Mouse (Mus musculus) liver, embryonic 12.5 days (tissue): ENCODE data around the gene Adat3. TPM values are rescaled to one million over a fixed set of nuclear protein-coding genes. Genes with fewer than 3 reads are reported as not detected.
"Not testable (repeated sequence)": the region's sequence is repeated elsewhere in the genome, so short reads cannot be mapped to it uniquely, and the experiment has no call there.

Source experiments
- ATAC-seq: fragments of 200-750 bp; cut with Nextera tagmentation; 2 replicates; pipeline ENCODE4 v1.8.0; 2017; ENCODE audit warnings: moderate number of reproducible peaks, mild to moderate bottlenecking, moderate library complexity
- H3K27ac ChIP-seq: fragments of 300-500 bp; sonication (generic); 2 replicates; pipeline ENCODE4 v1.5.1; 2016; ENCODE audit warnings: mild to moderate bottlenecking
- H3K27me3 ChIP-seq: fragments of 300-500 bp; sonication (generic); replicated peaks from 2 replicates; pipeline ENCODE4 v1.6.1; 2016; ENCODE audit warnings: mild to moderate bottlenecking, moderate library complexity
- H3K36me3 ChIP-seq: fragments of 300-500 bp; sonication (generic); 2 replicates; pipeline ENCODE4 v1.6.1; 2016; ENCODE audit warnings: mild to moderate bottlenecking, moderate library complexity
- H3K4me1 ChIP-seq: fragments of 300-500 bp; sonication (generic); 2 replicates; pipeline ENCODE4 v1.6.1; 2016
- H3K4me2 ChIP-seq: fragments of 300-500 bp; sonication (generic); 2 replicates; pipeline ENCODE4 v1.6.1; 2016; ENCODE audit warnings: mild to moderate bottlenecking, moderate library complexity
- H3K4me3 ChIP-seq: fragments of 300-500 bp; sonication (generic); 2 replicates; pipeline ENCODE4 v1.5.1; 2016; ENCODE audit warnings: mild to moderate bottlenecking, moderate library complexity
- H3K9ac ChIP-seq: fragments of 300-500 bp; sonication (generic); 2 replicates; pipeline ENCODE4 v1.6.1; 2016; ENCODE audit warnings: mild to moderate bottlenecking, moderate library complexity
- H3K9me3 ChIP-seq: fragments of 300-500 bp; sonication (generic); replicated peaks from 2 replicates; pipeline ENCODE4 v1.6.1; 2016; ENCODE audit warnings: mild to moderate bottlenecking, moderate library complexity
- WGBS: fragments of 180-500 bp; shearing (Covaris S2); methylation state at CpG from one replicate; pipeline ENCODE4 v1.1.7; 2016; ENCODE audit not compliant: insufficient replicate concordance; 5-methylcytosine and 5-hydroxymethylcytosine counted together
- polyA plus RNA-seq: library from polyadenylated mRNA; unstranded; fragments of >200 nt; fragmentation: Nextera tagmentation; extraction: Ambion mirVana; gene quantifications from 2 replicates; pipeline ENCODE4 v1.2.1, GENCODE M21; 2016

Gene Adat3
- polyA plus RNA-seq, 1 experiment from 2014 or later, result 7.4 TPM

GRCm38 (mm10) chr10:80604988-80605387 lies 2.3 kb downstream of the Adat3 start:
- Histone ChIP-seq H3K4me2 (peak overlapping the region; percentile 97), H3K27ac (peak overlapping the region; percentile 98), H3K36me3 (peaks cover 45% of the 10 kb centered on the region), H3K9ac (peak overlapping the region; percentile 82), H3K27me3 (no peaks in the 10 kb centered on the region), H3K9me3 (no peaks in the 10 kb centered on the region), H3K4me3 (peak overlapping the region; percentile 71), H3K4me1 (peaks cover 80% of the 10 kb centered on the region)
- ATAC-seq, result no peak
- 74% methylated on average over 2 of the region's 2 CpGs for WGBS

- WGBS, result 72% methylated on average over 4 of the region's 4 CpGs
- Histone ChIP-seq H3K4me2 (peak within 1 kb of the TSS; percentile 97), H3K4me3 (peak within 1 kb of the TSS; percentile 71), H3K27ac (peak within 1 kb of the TSS; percentile 98), H3K36me3 (peaks cover 52% of the 10 kb centered on the region), H3K4me1 (peaks cover 84% of the 10 kb centered on the region), H3K9ac (peak within 1 kb of the TSS; percentile 82)
- not testable (repeated sequence) for H3K9me3 ChIP-seq, H3K27me3 ChIP-seq, ATAC-seq
Measured at GRCm38 (mm10) chr10:80605721-80606120, 3.0 kb downstream of the Adat3 start, which contains the start of gene Gm49322. TSS of gene Gm49322 (plus strand) at chr10:80606021.

DNA sequence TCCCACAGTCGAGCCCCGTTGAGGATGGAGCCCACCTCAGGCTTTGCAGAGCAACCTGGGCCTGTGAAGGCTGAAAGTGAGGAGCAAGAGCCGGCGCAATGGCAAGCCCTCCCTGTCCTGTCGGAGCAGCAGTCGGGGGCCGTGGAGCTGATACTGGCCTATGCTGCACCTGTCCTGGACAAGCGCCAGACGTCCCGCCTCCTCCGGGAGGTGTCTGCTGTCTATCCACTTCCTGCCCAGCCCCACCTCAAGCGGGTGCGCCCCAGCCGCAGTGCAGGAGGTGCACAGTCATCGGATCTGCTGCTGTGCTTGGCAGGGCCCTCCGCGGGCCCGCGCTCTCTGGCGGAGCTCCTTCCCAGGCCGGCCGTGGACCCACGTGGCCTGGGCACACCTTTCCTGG lies 3.6 kb downstream of the Adat3 start:
- H3K9ac ChIP-seq, result no peak overlapping the region
- no peak overlapping the region for H3K4me2 ChIP-seq
- H3K36me3 ChIP-seq, result peaks cover 58% of the 10 kb centered on the region
- peak overlapping the region; percentile 11; the same call in 1 of the 2 replicates for H3K27ac ChIP-seq
- WGBS, result 80% methylated on average over 23 of the region's 23 CpGs
- no peaks in the 10 kb centered on the region for H3K27me3 ChIP-seq
- no peaks in the 10 kb centered on the region for H3K9me3 ChIP-seq
- no peak for ATAC-seq
- H3K4me1 ChIP-seq, result peaks cover 84% of the 10 kb centered on the region
- H3K4me3 ChIP-seq, result no peak overlapping the region

- peaks cover 81% of the 10 kb centered on the region for H3K4me1 ChIP-seq
- no peak overlapping the region for H3K4me2 ChIP-seq
- H3K27ac ChIP-seq, result peak overlapping the region; percentile 11; the same call in 1 of the 2 replicates
- 96% methylated on average over 34 of the region's 34 CpGs for WGBS
- ATAC-seq, result no peak
- no peaks in the 10 kb centered on the region for H3K9me3 ChIP-seq
- H3K27me3 ChIP-seq, result no peaks in the 10 kb centered on the region
- peaks cover 63% of the 10 kb centered on the region for H3K36me3 ChIP-seq
- no peak overlapping the region for H3K9ac ChIP-seq
- no peak overlapping the region for H3K4me3 ChIP-seq
Measured at GRCm38 (mm10) chr10:80606737-80607350, 4.2 kb downstream of the Adat3 start.

- ATAC-seq, result no peak
- Histone ChIP-seq H3K27ac (peak overlapping the region; percentile 2; the same call in 1 of the 2 replicates), H3K4me2 (no peak overlapping the region), H3K27me3 (no peaks in the 10 kb centered on the region), H3K36me3 (peaks cover 79% of the 10 kb centered on the region), H3K9ac (no peak overlapping the region; the same call in 1 of the 2 replicates), H3K4me1 (peaks cover 71% of the 10 kb centered on the region), H3K9me3 (no peaks in the 10 kb centered on the region), H3K4me3 (no peak overlapping the region)
- 80% methylated on average over 3 of the region's 3 CpGs for WGBS
Measured at GRCm38 (mm10) chr10:80608435-80608834, 5.8 kb downstream of the Adat3 start.

DNA sequence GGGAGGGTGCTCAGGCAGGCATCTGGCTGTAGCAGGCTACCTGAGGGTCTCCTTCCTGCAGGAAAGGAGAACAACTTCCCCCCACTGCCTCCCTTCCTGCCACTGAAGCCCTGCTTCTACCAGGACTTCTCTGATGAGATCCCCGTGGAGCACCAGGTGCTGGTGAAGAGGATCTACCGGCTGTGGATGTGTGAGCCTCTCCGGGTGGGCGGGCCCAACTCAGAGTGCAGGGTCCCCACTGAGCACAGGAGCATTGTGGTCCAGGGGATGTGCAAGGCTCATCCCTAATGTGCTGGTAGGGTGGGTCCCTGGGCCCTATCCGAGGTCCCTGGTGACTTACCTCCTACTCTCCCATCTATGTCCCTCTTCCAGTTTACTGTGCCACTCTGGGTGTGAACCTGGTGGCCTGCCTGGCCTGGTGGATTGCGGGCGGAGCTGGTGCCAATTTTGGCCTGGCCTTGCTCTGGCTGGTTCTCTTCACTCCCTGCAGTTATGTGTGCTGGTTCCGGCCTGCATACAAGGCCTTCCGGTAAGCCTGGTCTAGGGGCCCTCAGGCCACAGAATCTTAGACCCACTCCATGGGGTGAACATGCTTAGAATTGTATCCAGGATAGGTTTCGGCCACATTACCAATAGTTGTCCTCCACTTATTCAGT lies 6.7 kb downstream of the Adat3 start:
- no peaks in the 10 kb centered on the region for H3K9me3 ChIP-seq
- no peak overlapping the region; the same call in 1 of the 2 replicates for H3K9ac ChIP-seq
- no peaks in the 10 kb centered on the region for H3K27me3 ChIP-seq
- H3K36me3 ChIP-seq, result peaks cover 88% of the 10 kb centered on the region
- no peak overlapping the region for H3K4me3 ChIP-seq
- no peak for ATAC-seq
- peaks cover 61% of the 10 kb centered on the region for H3K4me1 ChIP-seq
- H3K27ac ChIP-seq, result 0 out of 2 replicates have a peak overlapping the region, but pooled peaks have one; percentile 42
- H3K4me2 ChIP-seq, result no peak overlapping the region
- 86% methylated on average over 10 of the region's 10 CpGs for WGBS

DNA sequence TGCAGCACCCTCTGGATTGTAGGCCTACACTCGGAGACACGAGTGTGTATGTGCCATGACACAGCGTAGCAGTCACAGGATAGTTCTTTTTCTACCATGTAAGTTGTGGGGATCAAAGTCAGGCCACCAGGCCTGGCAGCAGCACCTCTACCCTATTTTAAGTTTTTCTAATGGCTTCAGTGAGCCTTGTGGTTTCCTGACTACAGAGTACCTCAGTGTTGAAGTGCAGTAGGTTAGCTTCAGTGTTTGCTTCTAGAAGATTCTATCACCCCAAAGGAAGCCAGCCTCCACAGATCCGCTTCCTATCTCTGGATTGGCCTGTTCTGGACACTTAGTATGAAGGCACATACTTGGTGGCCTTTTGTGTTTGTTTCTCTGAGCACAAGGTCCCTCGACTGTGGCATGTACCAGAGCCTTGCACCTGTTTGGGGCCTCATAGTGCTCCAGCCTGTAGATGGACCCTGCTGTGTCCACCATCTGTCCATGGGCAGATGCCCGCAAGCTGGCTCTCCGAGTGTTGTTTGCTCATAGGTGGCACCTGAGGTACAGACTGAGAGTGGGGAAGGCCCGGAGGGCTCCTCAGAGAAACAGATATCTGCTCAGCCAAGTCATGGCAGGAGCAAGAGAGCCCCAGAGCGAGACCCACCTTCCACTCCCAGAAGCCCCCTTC lies 7.6 kb downstream of the Adat3 start:
- 75% methylated on average over 9 of the region's 9 CpGs for WGBS
- H3K4me1 ChIP-seq, result peaks cover 53% of the 10 kb centered on the region
- no peak overlapping the region for H3K4me2 ChIP-seq
- no peaks in the 10 kb centered on the region for H3K9me3 ChIP-seq
- H3K27me3 ChIP-seq, result no peaks in the 10 kb centered on the region
- peaks cover 93% of the 10 kb centered on the region for H3K36me3 ChIP-seq
- no peak for ATAC-seq
- H3K4me3 ChIP-seq, result no peak overlapping the region
- H3K27ac ChIP-seq, result peak overlapping the region; percentile 42
- no peak overlapping the region for H3K9ac ChIP-seq

- no peaks in the 10 kb centered on the region for H3K27me3 ChIP-seq
- H3K4me3 ChIP-seq, result no peak overlapping the region
- no peak overlapping the region for H3K4me2 ChIP-seq
- H3K27ac ChIP-seq, result peak overlapping the region; percentile 42
- H3K36me3 ChIP-seq, result peaks cover 98% of the 10 kb centered on the region
- peaks cover 49% of the 10 kb centered on the region for H3K4me1 ChIP-seq
- WGBS, result 47% methylated on average over 4 of the region's 4 CpGs
- no peaks in the 10 kb centered on the region for H3K9me3 ChIP-seq
- ATAC-seq, result peak; percentile 52; the same call in 1 of the 2 replicates
- no peak overlapping the region for H3K9ac ChIP-seq
Measured at GRCm38 (mm10) chr10:80611024-80611423, 8.3 kb downstream of the Adat3 start.

DNA sequence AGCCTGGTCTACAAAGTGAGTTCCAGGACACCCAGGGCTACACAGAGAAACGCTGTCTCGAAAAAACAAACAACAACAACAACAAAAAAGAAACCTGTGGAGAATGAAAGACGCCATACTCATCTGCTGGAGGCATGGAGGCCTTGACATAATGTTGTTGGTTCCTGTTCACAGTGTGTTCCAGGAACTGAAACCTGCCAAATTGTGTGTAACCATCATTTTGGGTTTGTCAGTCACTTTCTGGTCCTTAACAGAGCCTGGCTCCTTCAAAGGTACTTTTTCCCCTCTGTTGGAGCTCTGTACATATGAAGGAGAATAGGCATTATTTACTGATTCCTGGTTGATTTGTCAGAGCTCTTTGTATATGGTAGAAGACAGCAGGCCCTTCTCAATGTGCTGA lies 9.2 kb downstream of the Adat3 start:
- 92% methylated on average over 3 of the region's 3 CpGs for WGBS
- Histone ChIP-seq H3K36me3 (peaks cover 92% of the 10 kb centered on the region), H3K4me1 (peaks cover 44% of the 10 kb centered on the region), H3K9me3 (no peaks in the 10 kb centered on the region), H3K27ac (0 out of 2 replicates have a peak overlapping the region, but pooled peaks have one; percentile 33), H3K4me3 (no peak overlapping the region), H3K9ac (no peak overlapping the region), H3K27me3 (no peaks in the 10 kb centered on the region), H3K4me2 (no peak overlapping the region)
- no peak for ATAC-seq

- H3K9me3 ChIP-seq, result no peaks in the 10 kb centered on the region
- no peak overlapping the region for H3K4me3 ChIP-seq
- H3K36me3 ChIP-seq, result peaks cover 73% of the 10 kb centered on the region
- no peaks in the 10 kb centered on the region for H3K27me3 ChIP-seq
- H3K4me1 ChIP-seq, result peaks cover 33% of the 10 kb centered on the region
- no peak overlapping the region for H3K27ac ChIP-seq
- ATAC-seq, result no peak
- no peak overlapping the region for H3K9ac ChIP-seq
- H3K4me2 ChIP-seq, result no peak overlapping the region
- WGBS, result 73% methylated on average over 3 of the region's 3 CpGs
Measured at GRCm38 (mm10) chr10:80613821-80614220, 11.1 kb downstream of the Adat3 start.

DNA sequence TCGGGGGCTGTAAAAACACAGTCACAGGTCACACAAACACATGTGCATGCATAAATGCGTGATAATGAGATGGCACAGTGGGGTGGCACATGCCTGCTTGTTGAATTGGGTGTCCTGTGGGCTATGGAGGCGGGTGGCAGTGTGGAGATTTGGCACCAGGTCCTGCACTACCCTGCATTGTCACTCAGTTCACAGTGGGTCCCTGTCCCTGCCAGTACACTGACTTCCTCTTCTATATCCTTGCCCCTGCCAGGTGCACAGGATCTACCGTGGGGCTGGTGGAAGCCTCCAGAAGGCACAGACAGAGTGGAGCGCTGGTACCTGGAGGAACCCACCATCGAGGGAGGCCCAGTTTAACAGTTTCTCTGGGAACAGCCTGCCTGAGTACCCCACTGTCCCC lies 11.7 kb downstream of the Adat3 start:
- Histone ChIP-seq H3K9me3 (no peaks in the 10 kb centered on the region), H3K27me3 (no peaks in the 10 kb centered on the region), H3K36me3 (peaks cover 67% of the 10 kb centered on the region), H3K4me2 (no peak overlapping the region), H3K9ac (no peak overlapping the region), H3K4me3 (no peak overlapping the region), H3K4me1 (peaks cover 34% of the 10 kb centered on the region), H3K27ac (no peak overlapping the region)
- no peak for ATAC-seq
- 84% methylated on average over 6 of the region's 6 CpGs for WGBS

GRCm38 (mm10) chr10:80618181-80618580 lies 15.5 kb downstream of the Adat3 start:
- H3K4me3 ChIP-seq, result no peak overlapping the region
- H3K27ac ChIP-seq, result no peak overlapping the region
- no peak overlapping the region for H3K4me2 ChIP-seq
- ATAC-seq, result no peak
- no peaks in the 10 kb centered on the region for H3K27me3 ChIP-seq
- peaks cover 30% of the 10 kb centered on the region for H3K36me3 ChIP-seq
- 58% methylated on average over 9 of the region's 9 CpGs for WGBS
- peaks cover 41% of the 10 kb centered on the region for H3K4me1 ChIP-seq
- no peak overlapping the region for H3K9ac ChIP-seq
- H3K9me3 ChIP-seq, result no peaks in the 10 kb centered on the region
